In the genomic region with DNA sequence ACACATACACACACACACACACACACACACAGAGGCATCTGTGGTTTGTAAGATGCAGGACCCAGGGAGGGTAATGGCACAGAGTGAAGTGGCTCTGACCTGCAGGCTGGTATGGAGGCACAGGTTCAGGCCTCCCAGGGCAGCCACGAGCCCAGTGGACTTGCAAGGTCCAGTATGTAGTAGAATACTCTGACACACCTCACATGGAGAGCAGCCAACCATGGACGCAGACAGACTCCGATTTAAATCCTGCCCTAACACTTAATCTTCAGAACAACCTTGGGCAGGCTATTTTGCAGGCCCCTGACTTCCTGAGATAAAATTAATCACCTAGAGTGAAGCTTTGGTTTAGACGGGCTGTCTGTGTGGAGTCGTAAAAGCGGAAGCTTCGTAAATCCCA, we compare ENCODE assay signal across 37 mouse cellular contexts. TPM values are rescaled to one million over a fixed set of nuclear protein-coding genes. Genes with fewer than 3 reads are reported as not detected.
A peak's percentile ranks its signal among the peaks of the same experiment; 100 is the strongest.
DNase-seq lines count a peak whose midpoint lies in the region; ATAC-seq and TF ChIP-seq lines count a peak whose summit lies in the region.
"Had no signal": no experiment of that assay in that cellular context is flagged by ENCODE, and none has a peak within 500 bp of the region (broad histone marks: within the 10 kb centered on the region; RNA-seq: fewer than 3 reads in every experiment).

No protein-coding gene starts in this region.

- no peak for DNase-seq in heart, postnatal 4 days
- DNase-seq in lung, embryonic 14.5 days = peak; percentile 37
- no peak for DNase-seq in lung, adult 18-20 months
- DNase-seq in adrenal gland, adult 8-10 months = peak; percentile 74
- peak; percentile 74 for DNase-seq in adrenal gland, postnatal 36 days
- no peak for DNase-seq in cerebellum, adult 18-20 months
- no peak for DNase-seq in thymus, postnatal 14 days
- DNase-seq: cerebellum, adult 8-10 months; cerebellum, postnatal 36 days; gastrocnemius, postnatal 10 days; kidney, postnatal 36 days; liver, postnatal 0 days; lung, postnatal 36 days; midbrain, embryonic 14.5 days; right cerebral cortex, postnatal 25 days; spleen, adult 18-20 months; thymus, postnatal 25 days had no signal

- no peak for TF ChIP-seq CTCF in lung, embryonic 14.5 days (IDR thresholded peaks at IDR 0.05; ENCODE audit: low read depth)

- H3K4me2 ChIP-seq in heart, embryonic 12.5 days = no peak overlapping the region
- H3K4me2 ChIP-seq in lung, embryonic 14.5 days = no peak overlapping the region
- H3K4me2 ChIP-seq: forebrain, embryonic 13.5 days; heart, embryonic 11.5 days; hindbrain, embryonic 14.5 days; liver, embryonic 12.5 days had no signal

- H3K9ac ChIP-seq in heart, embryonic 12.5 days = no peak overlapping the region
- H3K9ac ChIP-seq in lung, embryonic 14.5 days = no peak overlapping the region
- H3K9ac ChIP-seq: forebrain, embryonic 13.5 days; hindbrain, embryonic 14.5 days; liver, embryonic 12.5 days; liver, postnatal 0 days had no signal

- ATAC-seq in heart, embryonic 12.5 days (ENCODE audit: insufficient number of reproducible peaks, low FRiP score) = 0 out of 2 replicates have a peak, but pooled peaks have one; percentile 33
- ATAC-seq in lung, embryonic 14.5 days (ENCODE audit: insufficient read depth) = no peak
- ATAC-seq: forebrain, embryonic 13.5 days; intestine, postnatal 0 days; liver, embryonic 12.5 days; liver, postnatal 0 days; Patski had no signal

- peaks cover 33% of the 10 kb centered on the region for H3K4me1 ChIP-seq in heart, embryonic 12.5 days (replicated peaks)
- peaks cover 33% of the 10 kb centered on the region for H3K4me1 ChIP-seq in lung, embryonic 14.5 days (ENCODE audit: insufficient read depth)
- H3K4me1 ChIP-seq: megakaryocyte, embryonic 14.5 days had no signal

- H3K27ac ChIP-seq in heart, embryonic 12.5 days (ENCODE audit: poor library complexity, severe bottlenecking) = no peak overlapping the region
- H3K27ac ChIP-seq in lung, embryonic 14.5 days (ENCODE audit: low read depth) = peak overlapping the region; percentile 50; the same call in 1 of the 2 replicates
- H3K27ac ChIP-seq: forebrain, embryonic 13.5 days; hindbrain, embryonic 14.5 days; liver, embryonic 12.5 days had no signal

- H3K4me3 ChIP-seq in heart, embryonic 12.5 days = no peak overlapping the region
- no peak overlapping the region for H3K4me3 ChIP-seq in lung, embryonic 14.5 days (ENCODE audit: low read depth, low read length)
- H3K4me3 ChIP-seq: forebrain, embryonic 13.5 days; liver, embryonic 12.5 days; megakaryocyte, embryonic 14.5 days had no signal

- H3K27me3 ChIP-seq in heart, embryonic 12.5 days (replicated peaks) = no peaks in the 10 kb centered on the region
- no peaks in the 10 kb centered on the region for H3K27me3 ChIP-seq in lung, embryonic 14.5 days (ENCODE audit: insufficient read depth, low read length)
- H3K27me3 ChIP-seq: forebrain, embryonic 13.5 days; liver, embryonic 12.5 days; Patski had no signal

- H3K9me3 ChIP-seq in heart, embryonic 12.5 days (replicated peaks) = no peaks in the 10 kb centered on the region
- H3K9me3 ChIP-seq in lung, embryonic 14.5 days (ENCODE audit: low read depth, low read length) = no peaks in the 10 kb centered on the region
- H3K9me3 ChIP-seq: forebrain, embryonic 13.5 days; liver, embryonic 12.5 days; megakaryocyte, embryonic 14.5 days had no signal

- 53% methylated on average over 7 of the region's 7 CpGs for WGBS in heart, embryonic 12.5 days
- WGBS in lung, embryonic 14.5 days = 45% methylated on average over 7 of the region's 7 CpGs

- H3K36me3 ChIP-seq in heart, embryonic 12.5 days = no peaks in the 10 kb centered on the region
- no peaks in the 10 kb centered on the region for H3K36me3 ChIP-seq in lung, embryonic 14.5 days (ENCODE audit: insufficient read depth)
- H3K36me3 ChIP-seq: liver, embryonic 12.5 days had no signal

RNA-seq across cellular contexts. Expression of a gene that starts 20.1 kb away (rescaled TPM):
- 7.0 and 7.7 TPM in 2 replicates for polyA plus RNA-seq in heart, embryonic 12.5 days (2016; fragmentation: Nextera tagmentation; extraction: Ambion mirVana)
- 1 to 10 TPM; 2.8 to 3.1 TPM for total RNA-seq in heart, postnatal 4 days (2021)
- 0.29 and 1.0 TPM in 2 replicates for polyA plus RNA-seq in lung, embryonic 14.5 days (2014; fragmentation: Nextera tagmentation; extraction: Ambion mirVana)
- under 1 TPM; 0.26 to 0.89 (median 0.65) TPM for total RNA-seq in adrenal gland, adult 8-10 months (2022)
- under 1 TPM; 0.33 to 0.56 TPM for total RNA-seq in adrenal gland, postnatal 36 days (2021)
- total RNA-seq: granulocyte monocyte progenitor cell, adult 5-6 weeks; hematopoietic stem cell, adult 5-6 weeks; MEL; monocyte, adult 5-6 weeks had no signal
- polyA plus RNA-seq: liver, embryonic 12.5 days; liver, postnatal 0 days; Patski had no signal

RNA-seq across cellular contexts. Expression of a gene that starts 21.6 kb away (rescaled TPM):
- not detected in 2 replicates for polyA plus RNA-seq in heart, embryonic 12.5 days (2016; fragmentation: Nextera tagmentation; extraction: Ambion mirVana)
- total RNA-seq in heart, postnatal 4 days (2021) = under 1 TPM; 0.50 to 0.59 TPM
- not detected in 2 replicates for polyA plus RNA-seq in lung, embryonic 14.5 days (2014; fragmentation: Nextera tagmentation; extraction: Ambion mirVana)
- under 1 TPM in 1 of 4 experiments, not detected in 3; 0.26 TPM for total RNA-seq in adrenal gland, adult 8-10 months (2022)
- not detected for total RNA-seq in adrenal gland, postnatal 36 days (2021)
- total RNA-seq: gastrocnemius, postnatal 10 days; granulocyte monocyte progenitor cell, adult 5-6 weeks; hematopoietic stem cell, adult 5-6 weeks; layer of hippocampus, adult 8-10 months; layer of hippocampus, postnatal 25 days; left cerebral cortex, adult 8-10 months; left cerebral cortex, postnatal 36 days; monocyte, adult 5-6 weeks had no signal
- polyA plus RNA-seq: embryonic facial prominence, embryonic 11.5 days; forebrain, embryonic 13.5 days; heart, embryonic 11.5 days; hindbrain, embryonic 14.5 days; intestine, postnatal 0 days; limb, embryonic 14.5 days; liver, embryonic 12.5 days; liver, postnatal 0 days; midbrain, embryonic 14.5 days; neural tube, embryonic 14.5 days; Patski; stomach, embryonic 16.5 days had no signal

Comparison
In these comparisons a context has a peak if more than half of its experiments do, and no peak if none do; other contexts are left out.
1. DNase-seq: peak in lung, embryonic 14.5 days (single experiment), adrenal gland, adult 8-10 months (single experiment) and adrenal gland, postnatal 36 days (2 of 2); none in heart, postnatal 4 days (single experiment), lung, adult 18-20 months (0 of 2), cerebellum, adult 18-20 months (0 of 2) and thymus, postnatal 14 days (single experiment).